Mouse (Mus musculus) lung, adult 2 months (tissue): ENCODE measurements around the gene Ube2i.

ENCODE experiments used
- CTCF ChIP-seq: fragments of 200-500 bp; IDR thresholded peaks from 2 replicates; pipeline ENCODE4 v1.5.1; 2011; ENCODE audit warnings: mild to moderate bottlenecking, low read length, control low read depth; ENCODE audit not compliant: insufficient read depth
- POLR2A ChIP-seq: fragments of 200-500 bp; IDR thresholded peaks from 2 replicates; pipeline ENCODE4 v1.6.1; 2011; ENCODE audit warnings: low read depth, mild to moderate bottlenecking, control low read depth, low read length, borderline replicate concordance; ENCODE audit errors: extremely low read depth

DNA sequence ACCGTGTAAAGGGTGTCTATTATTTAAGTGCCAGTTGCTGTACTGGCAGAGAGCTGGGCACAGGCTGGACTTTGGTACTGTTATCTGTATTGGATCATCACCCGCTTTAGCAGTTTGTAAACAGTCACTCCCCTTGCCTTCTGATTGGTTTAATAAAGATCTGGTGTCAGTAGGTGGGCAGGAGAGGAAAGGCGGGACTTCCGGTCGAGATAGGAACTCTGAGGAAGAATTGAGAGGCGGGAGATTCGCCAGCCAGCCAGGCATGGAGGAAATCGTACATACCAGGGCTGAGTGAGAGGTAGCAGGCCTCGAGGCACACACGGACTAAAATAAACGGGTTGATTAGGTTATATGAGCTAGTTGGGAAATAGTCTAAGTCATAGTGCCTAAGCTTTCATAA, 7.7 kb upstream of the Ube2i start:
- no peak for TF ChIP-seq CTCF
- no peak for TF ChIP-seq POLR2A
